Mouse (Mus musculus) MEL (cell line): ENCODE measurements around the gene Sectm1a. TPM values are rescaled to one million over a fixed set of nuclear protein-coding genes. Genes with fewer than 3 reads are reported as not detected.

Source experiments
- DNase-seq: peaks from one replicate; pipeline ENCODE4 v3.0.0; 2011; ENCODE audit warnings: low read depth, low spot score
- H3K27ac ChIP-seq: 2 replicates; pipeline ENCODE4 v1.5.1; 2012; ENCODE audit warnings: low read depth, mild to moderate bottlenecking, control low read depth, low read length, moderate library complexity; ENCODE audit not compliant: control insufficient read depth
- H3K27me3 ChIP-seq, 2 experiments: fragments of 150-350 bp in 1 of 2; sonication (generic) in 1 of 2; 2 replicates each; pipeline ENCODE4 v1.6.1; 2012; ENCODE audit warnings: low read length in 2 of 2, mild to moderate bottlenecking in 2 of 2, improper control_type of control experiment in 1 of 2, moderate library complexity in 1 of 2; ENCODE audit not compliant: insufficient read depth in 2 of 2, control insufficient read depth in 1 of 2
- H3K36me3 ChIP-seq, 2 experiments: 2 replicates each; pipeline ENCODE4 v1.6.1; 2012 to 2014; ENCODE audit warnings: low read length in 2 of 2, improper control_type of control experiment in 1 of 2, inconsistent platforms in 1 of 2, mild to moderate bottlenecking in 1 of 2; ENCODE audit not compliant: insufficient read depth in 2 of 2, control insufficient read depth in 1 of 2
- H3K4me1 ChIP-seq, 2 experiments: fragments of 150-350 bp in 1 of 2; sonication (generic) in 1 of 2; 2 replicates each; pipeline ENCODE4 v1.6.1; 2012; ENCODE audit warnings: low read length in 2 of 2, improper control_type of control experiment in 1 of 2, mild to moderate bottlenecking in 1 of 2; ENCODE audit not compliant: insufficient read depth in 2 of 2, control insufficient read depth in 1 of 2
- H3K4me3 ChIP-seq, 2 experiments: fragments of 150-350 bp in 1 of 2; sonication (generic) in 1 of 2; 2 replicates each; pipeline ENCODE4 v1.5.1; 2012; ENCODE audit warnings: low read depth in 2 of 2, low read length in 2 of 2, mild to moderate bottlenecking in 2 of 2, moderate library complexity in 2 of 2, control low read depth in 1 of 2, improper control_type of control experiment in 1 of 2; ENCODE audit not compliant: control insufficient read depth in 1 of 2, insufficient read depth in 1 of 2
- H3K79me2 ChIP-seq: 2 replicates; pipeline ENCODE4 v1.6.1; 2012; ENCODE audit warnings: mild to moderate bottlenecking, low read length, moderate library complexity; ENCODE audit not compliant: control insufficient read depth, poor library complexity, insufficient read depth
- H3K9ac ChIP-seq: 2 replicates; pipeline ENCODE4 v1.6.1; 2012; ENCODE audit warnings: low read depth, mild to moderate bottlenecking, control low read depth, low read length, moderate library complexity; ENCODE audit not compliant: control insufficient read depth, poor library complexity, severe bottlenecking
- H3K9me3 ChIP-seq: fragments of 150-350 bp; sonication (generic); replicated peaks from 2 replicates; pipeline ENCODE4 v1.6.1; 2012; ENCODE audit warnings: mild to moderate bottlenecking, low read length, improper control_type of control experiment, moderate library complexity; ENCODE audit not compliant: insufficient read depth
- BHLHE40 ChIP-seq: IDR thresholded peaks from 2 replicates; pipeline ENCODE4 v1.6.1; 2012; ENCODE audit warnings: low read depth, mild to moderate bottlenecking, inconsistent platforms, low read length, improper control_type of control experiment, borderline replicate concordance
- CHD1 ChIP-seq: IDR thresholded peaks from 2 replicates; pipeline ENCODE4 v1.6.1; 2012; ENCODE audit warnings: low read depth, mild to moderate bottlenecking, inconsistent platforms, low read length, improper control_type of control experiment
- CHD2 ChIP-seq: IDR thresholded peaks from 2 replicates; pipeline ENCODE4 v1.6.1; 2011; ENCODE audit warnings: low read length, improper control_type of control experiment
- CTCF ChIP-seq, 3 experiments: IDR thresholded peaks in 2 of 3; conservative IDR thresholded peaks in 1 of 3; 2 replicates each; pipeline ENCODE4 v1.5.1; 2011 to 2012; ENCODE audit warnings: low read length in 3 of 3, low read depth in 2 of 3, mild to moderate bottlenecking in 2 of 3, improper control_type of control experiment in 1 of 3, inconsistent platforms in 1 of 3, mixed read lengths in 1 of 3, moderate library complexity in 1 of 3; ENCODE audit not compliant: control insufficient read depth in 1 of 3, insufficient read depth in 1 of 3, poor library complexity in 1 of 3, severe bottlenecking in 1 of 3
- ELF1 ChIP-seq: IDR thresholded peaks from 2 replicates; pipeline ENCODE4 v1.6.1; 2014; ENCODE audit warnings: low read depth, mild to moderate bottlenecking, inconsistent platforms, low read length, improper control_type of control experiment, moderate library complexity
- EP300 ChIP-seq, 2 experiments: IDR thresholded peaks; 2 replicates each; pipeline ENCODE4 v1.6.1; 2011; ENCODE audit warnings: improper control_type of control experiment in 2 of 2, low read length in 2 of 2, low read depth in 1 of 2, mild to moderate bottlenecking in 1 of 2
- ETS1 ChIP-seq: IDR thresholded peaks from 2 replicates; pipeline ENCODE4 v1.6.1; 2012; ENCODE audit warnings: low read depth, mild to moderate bottlenecking, inconsistent platforms, low read length, improper control_type of control experiment, moderate library complexity
- GABPA ChIP-seq: IDR thresholded peaks from 2 replicates; pipeline ENCODE4 v1.6.1; 2012; ENCODE audit warnings: low read depth, mild to moderate bottlenecking, inconsistent platforms, low read length, improper control_type of control experiment, moderate library complexity
- GATA1 ChIP-seq: IDR thresholded peaks from 2 replicates; pipeline ENCODE4 v1.6.1; 2011; ENCODE audit warnings: low read depth, low read length, improper control_type of control experiment
- HCFC1 ChIP-seq: IDR thresholded peaks from 2 replicates; pipeline ENCODE4 v1.6.1; 2012; ENCODE audit warnings: low read depth, mild to moderate bottlenecking, inconsistent platforms, low read length, improper control_type of control experiment, moderate library complexity
- JUND ChIP-seq: IDR thresholded peaks from 2 replicates; pipeline ENCODE4 v1.6.1; 2011; ENCODE audit warnings: low read depth, mild to moderate bottlenecking, improper control_type of control experiment, low read length
- KAT2A ChIP-seq: conservative IDR thresholded peaks from 2 replicates; pipeline ENCODE4 v1.6.1; 2012; ENCODE audit warnings: low read depth, low read length, improper control_type of control experiment, inconsistent platforms
- MAX ChIP-seq: IDR thresholded peaks from 2 replicates; pipeline ENCODE4 v1.6.1; 2011; ENCODE audit warnings: low read length, improper control_type of control experiment
- MEF2A ChIP-seq: IDR thresholded peaks from 2 replicates; pipeline ENCODE4 v1.6.1; 2014; ENCODE audit warnings: low read depth, mild to moderate bottlenecking, inconsistent platforms, low read length, improper control_type of control experiment; ENCODE audit not compliant: poor library complexity, insufficient replicate concordance, severe bottlenecking; ENCODE audit errors: extremely low read depth
- MXI1 ChIP-seq: IDR thresholded peaks from 2 replicates; pipeline ENCODE4 v1.6.1; 2011; ENCODE audit warnings: mild to moderate bottlenecking, low read depth, low read length, improper control_type of control experiment
- MYC ChIP-seq: IDR thresholded peaks from 2 replicates; pipeline ENCODE4 v1.6.1; 2011; ENCODE audit warnings: low read depth, mild to moderate bottlenecking, low read length, improper control_type of control experiment, moderate library complexity
- NELFE ChIP-seq: IDR thresholded peaks from 2 replicates; pipeline ENCODE4 v1.6.1; 2011; ENCODE audit warnings: low read depth, low read length, improper control_type of control experiment
- NRF1 ChIP-seq: IDR thresholded peaks from 2 replicates; pipeline ENCODE4 v1.6.1; 2014; ENCODE audit warnings: low read depth, mild to moderate bottlenecking, inconsistent platforms, low read length, improper control_type of control experiment, moderate library complexity; ENCODE audit not compliant: poor library complexity, insufficient read depth, severe bottlenecking
- POLR2A ChIP-seq, 2 experiments: IDR thresholded peaks; 2 replicates each; pipeline ENCODE4 v1.6.1; 2011 to 2012; ENCODE audit warnings: low read length in 2 of 2, mild to moderate bottlenecking in 2 of 2, control low read depth in 1 of 2, improper control_type of control experiment in 1 of 2, low read depth in 1 of 2, moderate library complexity in 1 of 2; ENCODE audit not compliant: control insufficient read depth in 1 of 2, insufficient read depth in 1 of 2, poor library complexity in 1 of 2
- POLR2AphosphoS2 ChIP-seq: IDR thresholded peaks from 2 replicates; pipeline ENCODE4 v1.6.1; 2011; ENCODE audit warnings: low read length, improper control_type of control experiment
- POLR2AphosphoS5 ChIP-seq: IDR thresholded peaks from 2 replicates; pipeline ENCODE4 v1.6.1; 2012; ENCODE audit warnings: low read depth, borderline replicate concordance, mild to moderate bottlenecking, inconsistent platforms, low read length, moderate library complexity, mixed read lengths
- RAD21 ChIP-seq: IDR thresholded peaks from 2 replicates; pipeline ENCODE4 v1.6.1; 2011; ENCODE audit warnings: mild to moderate bottlenecking, low read depth, low read length, improper control_type of control experiment
- RCOR1 ChIP-seq: IDR thresholded peaks from 2 replicates; pipeline ENCODE4 v1.6.1; 2012; ENCODE audit warnings: low read depth, mild to moderate bottlenecking, inconsistent platforms, low read length, improper control_type of control experiment
- SIN3A ChIP-seq: IDR thresholded peaks from 2 replicates; pipeline ENCODE4 v1.6.1; 2012; ENCODE audit warnings: low read length, improper control_type of control experiment, inconsistent platforms
- SMC3 ChIP-seq: IDR thresholded peaks from 2 replicates; pipeline ENCODE4 v1.6.1; 2011; ENCODE audit warnings: low read depth, low read length, improper control_type of control experiment
- TBP ChIP-seq: IDR thresholded peaks from 2 replicates; pipeline ENCODE4 v1.8.0; 2011; ENCODE audit warnings: low read depth, low read length, improper control_type of control experiment
- TCF12 ChIP-seq: IDR thresholded peaks from 2 replicates; pipeline ENCODE4 v1.6.1; 2014; ENCODE audit warnings: low read depth, mild to moderate bottlenecking, inconsistent platforms, low read length, improper control_type of control experiment, moderate library complexity
- UBTF ChIP-seq: IDR thresholded peaks from 2 replicates; pipeline ENCODE4 v1.6.1; 2012; ENCODE audit warnings: low read depth, mild to moderate bottlenecking, inconsistent platforms, low read length, improper control_type of control experiment, moderate library complexity, borderline replicate concordance; ENCODE audit not compliant: insufficient read depth
- USF1 ChIP-seq: IDR thresholded peaks from 2 replicates; pipeline ENCODE4 v1.6.1; 2014; ENCODE audit warnings: low read depth, mild to moderate bottlenecking, inconsistent platforms, low read length, improper control_type of control experiment, moderate library complexity
- USF2 ChIP-seq, 2 experiments: IDR thresholded peaks; 2 replicates each; pipeline ENCODE4 v1.6.1; 2011 to 2012; ENCODE audit warnings: improper control_type of control experiment in 2 of 2, low read length in 2 of 2, borderline replicate concordance in 1 of 2, inconsistent platforms in 1 of 2, low read depth in 1 of 2, mild to moderate bottlenecking in 1 of 2; ENCODE audit not compliant: insufficient read depth in 1 of 2
- ZC3H11A ChIP-seq: IDR thresholded peaks from 2 replicates; pipeline ENCODE4 v1.6.1; 2012; ENCODE audit warnings: low read depth, mild to moderate bottlenecking, inconsistent platforms, low read length, improper control_type of control experiment
- ZKSCAN1 ChIP-seq: IDR thresholded peaks from 2 replicates; pipeline ENCODE4 v1.6.1; 2012; ENCODE audit warnings: low read depth, mild to moderate bottlenecking, inconsistent platforms, low read length, improper control_type of control experiment, moderate library complexity
- ZMIZ1 ChIP-seq: IDR thresholded peaks from 2 replicates; pipeline ENCODE4 v1.6.1; 2012; ENCODE audit warnings: low read depth, mild to moderate bottlenecking, inconsistent platforms, low read length, improper control_type of control experiment, moderate library complexity
- polyA plus RNA-seq, 2 experiments: library from polyadenylated mRNA; stranded (reverse) in 1 of 2; unstranded in 1 of 2; fragments of >175 nt in 1 of 2; fragments of >200 nt in 1 of 2; gene quantifications; 2 replicates each; pipeline versions ENCODE4 v1.2.1 to v1.2.4; 2012; ENCODE audit warnings: low replicate concordance in 2 of 2, low read depth in 1 of 2; ENCODE audit not compliant: insufficient read length in 2 of 2, insufficient read depth in 1 of 2, missing spikeins in 1 of 2
- total RNA-seq: library from RNA; depleted of rRNA; stranded (reverse); fragments of 300-350 nt; gene quantifications from 2 replicates; pipeline ENCODE4 v1.2.3, GENCODE M21; 2012

Gene Sectm1a
- total and polyA plus RNA-seq, 3 experiments: 22.0 to 22.3 TPM; not detected in 1

- TF ChIP-seq TBP (0 out of 2 replicates have a peak, but pooled peaks have one; percentile 23), USF1 (0 out of 2 replicates have a peak, but pooled peaks have one; percentile 19)
Measured at GRCm38 (mm10) chr11:121126395-121126794, 45.4 kb upstream of the Sectm1a start (continued).

GRCm38 (mm10) chr11:121125522-121126172 lies 44.6 kb upstream of the Sectm1a start:
- H3K36me3 ChIP-seq: peaks cover 0 to 33% of the 10 kb centered on the region in 2 experiments; a peak in 2 of 4 replicates
- peaks cover 17 to 32% of the 10 kb centered on the region in 2 experiments for H3K4me1 ChIP-seq
- no peaks in the 10 kb centered on the region for H3K9me3 ChIP-seq
- H3K27me3 ChIP-seq: peaks cover 0 to 2% of the 10 kb centered on the region in 2 experiments; a peak in 1 of 4 replicates
- no peaks in the 10 kb centered on the region for H3K79me2 ChIP-seq
- H3K27ac ChIP-seq: peak overlapping the region; percentile 23
- DNase-seq: peak; percentile 70
- H3K9ac ChIP-seq: no peak overlapping the region
- H3K4me3 ChIP-seq: no peak overlapping the region
- no peak for TF ChIP-seq USF2 (IDR thresholded peaks at IDR 0.05; ENCODE audit: borderline replicate concordance in 1 of 2, insufficient read depth in 1 of 2, low read depth in 1 of 2, low read length in 2 of 2)
- no peak for TF ChIP-seq CHD1
- TF ChIP-seq RCOR1: peak; percentile 73
- no peak for TF ChIP-seq ELF1
- peak; percentile 13; the same call in 1 of the 2 replicates for TF ChIP-seq SMC3
- TF ChIP-seq CTCF (IDR thresholded peaks at IDR 0.05 in 2 of 3, conservative IDR thresholded peaks at IDR 0.05 in 1 of 3; ENCODE audit: control insufficient read depth in 1 of 3, insufficient read depth in 1 of 3, low read depth in 2 of 3, low read length in 3 of 3, poor library complexity in 1 of 3, severe bottlenecking in 1 of 3): no peak
- TF ChIP-seq USF1: no peak
- no peak for TF ChIP-seq ZMIZ1
- TF ChIP-seq MEF2A: no peak
- TF ChIP-seq BHLHE40: no peak
- TF ChIP-seq NELFE: no peak
- TF ChIP-seq ZKSCAN1: no peak
- peak; percentile 38; the same call in 1 of the 2 replicates for TF ChIP-seq MXI1
- no peak for TF ChIP-seq POLR2AphosphoS2
- 0 out of 2 replicates have a peak, but pooled peaks have one; percentile 16 for TF ChIP-seq HCFC1
- TF ChIP-seq MYC: no peak
- no peak; the same call in 1 of the 2 replicates for TF ChIP-seq RAD21
- TF ChIP-seq SIN3A: peak; percentile 44; the same call in 1 of the 2 replicates
- TF ChIP-seq ETS1: 0 out of 2 replicates have a peak, but pooled peaks have one; percentile 35
- TF ChIP-seq EP300 (IDR thresholded peaks at IDR 0.05; ENCODE audit: low read depth in 1 of 2, low read length in 2 of 2): peak; percentile 50 to 73; a peak in 3 of 4 replicates
- TF ChIP-seq GATA1: peak; percentile 71
- no peak for TF ChIP-seq ZC3H11A
- no peak for TF ChIP-seq POLR2A (IDR thresholded peaks at IDR 0.05; ENCODE audit: control insufficient read depth in 1 of 2, insufficient read depth in 1 of 2, low read depth in 1 of 2, low read length in 2 of 2, poor library complexity in 1 of 2)
- no peak for TF ChIP-seq UBTF
- TF ChIP-seq TCF12: peak; percentile 56; the same call in 1 of the 2 replicates
- no peak for TF ChIP-seq POLR2AphosphoS5
- no peak for TF ChIP-seq JUND
- TF ChIP-seq MAX: peak; percentile 8; the same call in 1 of the 2 replicates
- TF ChIP-seq CHD2: no peak
- no peak for TF ChIP-seq KAT2A
- no peak for TF ChIP-seq NRF1
- no peak for TF ChIP-seq GABPA
- no peak for TF ChIP-seq TBP
